Mouse (Mus musculus) kidney, postnatal 36 days (tissue): Measurements from ENCODE around the gene Tbx6.

Source experiments
- DNase-seq, 2 experiments: peaks; one replicate each; pipeline ENCODE4 v3.0.0; 2021 to 2022; ENCODE audit warnings: mixed read lengths in 2 of 2

Gene Tbx6

DNA sequence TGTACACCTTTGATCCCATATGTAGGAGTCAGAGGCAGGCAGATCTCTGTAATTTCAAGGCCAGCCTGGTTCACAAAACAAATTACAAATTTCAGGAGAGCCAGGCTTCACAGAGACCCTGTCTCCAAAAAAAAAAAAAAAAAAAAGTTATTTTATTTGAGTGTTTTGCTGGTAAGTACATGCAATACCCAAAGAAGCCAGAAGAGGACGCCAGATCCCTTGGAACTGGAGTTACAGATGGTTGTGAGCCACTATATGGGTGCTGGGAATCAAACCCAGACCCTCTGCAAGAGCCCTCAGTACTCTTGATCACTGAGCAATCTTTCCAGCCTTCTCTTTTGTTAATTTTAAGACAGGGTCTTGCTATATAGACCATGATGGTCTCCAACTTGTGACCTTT is 37.5 kb downstream of the Tbx6 start:
- no peak for DNase-seq

DNA sequence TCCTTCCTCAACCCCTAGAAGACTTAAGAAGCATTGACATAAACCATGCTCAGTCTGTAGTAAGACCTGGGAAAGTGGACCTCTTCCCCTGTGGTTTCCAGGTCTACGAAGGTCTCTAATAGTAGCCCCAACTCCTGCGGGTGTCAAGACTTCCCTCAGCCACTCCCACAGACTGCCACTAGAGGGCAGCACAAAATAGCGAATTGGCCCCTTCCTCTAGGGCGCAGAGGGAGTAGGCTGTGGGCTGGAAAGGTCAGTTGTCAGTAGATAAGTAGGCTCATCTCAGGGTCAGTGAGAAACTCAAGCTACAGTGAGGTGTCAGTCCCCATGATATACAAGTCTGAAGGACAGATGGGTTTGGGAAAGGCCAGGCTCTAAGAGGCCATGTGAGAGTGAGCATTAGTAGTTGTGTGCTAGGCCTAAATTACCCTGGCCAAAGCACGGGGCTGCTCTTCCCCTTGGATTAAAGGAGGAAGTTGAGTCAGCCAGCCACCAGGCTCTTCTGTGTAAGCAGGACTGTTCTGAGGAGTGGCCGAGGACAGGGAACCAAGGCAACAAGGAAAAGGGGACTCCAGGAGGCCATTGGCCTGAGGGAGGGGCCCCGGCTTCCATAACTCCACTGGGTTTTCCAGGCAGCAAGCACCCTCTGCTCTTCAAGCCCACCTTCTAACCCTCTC is 40.7 kb downstream of the Tbx6 start:
- peak; percentile 79 to 91 for DNase-seq

DNA sequence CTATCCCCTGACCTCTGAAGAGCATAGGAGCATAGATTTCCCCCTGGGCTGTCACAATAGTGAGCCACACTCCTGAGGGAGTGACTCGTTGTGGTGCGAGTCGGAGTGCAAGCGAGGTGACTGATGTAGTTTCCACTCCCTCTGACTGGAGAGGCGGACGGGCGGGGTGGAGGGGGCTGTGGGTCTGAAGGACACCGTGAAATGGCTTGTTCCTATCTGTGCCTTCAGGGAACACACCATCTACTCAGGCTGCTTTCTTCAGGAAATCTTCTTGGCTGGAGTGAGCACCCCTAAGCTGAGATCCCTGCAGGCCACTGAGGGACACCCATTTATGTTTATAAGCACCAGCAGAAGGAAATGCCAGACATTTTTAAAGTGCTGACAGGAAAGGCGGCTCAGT is 41.5 kb downstream of the Tbx6 start:
- peak; percentile 16 to 37 for DNase-seq

DNA sequence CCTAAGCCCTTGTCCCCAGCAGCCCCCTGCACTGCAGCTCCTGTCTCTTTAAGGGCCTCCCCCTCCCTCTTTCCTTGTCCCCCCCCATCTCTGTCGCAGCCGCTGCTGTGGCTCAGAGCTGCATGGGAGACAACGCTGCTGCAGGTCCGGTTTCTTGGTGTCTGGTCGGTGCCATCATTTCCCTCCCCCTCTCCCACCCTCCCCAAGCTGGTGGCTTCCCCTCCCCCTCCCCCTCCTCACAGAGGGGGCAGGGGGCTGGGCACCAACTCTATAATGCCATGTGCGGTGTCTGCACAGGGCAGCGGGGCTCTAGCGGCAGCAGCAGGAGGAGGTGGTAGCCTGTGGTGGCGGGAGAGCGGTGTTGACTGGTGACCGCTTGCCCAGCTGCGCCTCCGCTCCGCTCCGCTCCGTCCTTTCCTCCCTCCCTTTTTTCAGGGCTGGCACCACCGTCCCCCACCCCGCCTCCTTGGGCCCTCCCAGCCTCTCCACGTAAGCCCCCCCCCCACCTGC is 42.0 kb downstream of the Tbx6 start:
- DNase-seq = no peak

DNA sequence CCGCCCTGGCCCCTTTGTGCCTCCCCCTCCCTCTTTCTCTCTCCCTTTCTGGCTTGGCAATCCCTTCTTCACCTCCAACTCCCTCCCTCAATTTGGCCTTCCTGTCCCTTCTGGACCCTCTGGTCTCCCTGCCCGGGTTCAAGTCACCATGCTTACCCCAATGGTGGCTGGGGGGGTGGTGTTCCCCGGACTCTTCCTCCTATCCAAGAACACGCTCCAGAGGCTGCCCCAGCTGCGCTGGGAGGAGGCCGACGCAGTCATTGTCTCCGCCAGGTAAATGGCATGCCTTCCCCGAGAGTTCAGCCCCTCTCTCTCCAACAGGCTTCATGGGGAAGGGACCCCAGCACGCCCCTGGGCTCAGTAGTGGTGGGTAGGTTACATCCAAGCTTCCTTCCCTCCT is 42.7 kb downstream of the Tbx6 start:
- no peak for DNase-seq

DNA sequence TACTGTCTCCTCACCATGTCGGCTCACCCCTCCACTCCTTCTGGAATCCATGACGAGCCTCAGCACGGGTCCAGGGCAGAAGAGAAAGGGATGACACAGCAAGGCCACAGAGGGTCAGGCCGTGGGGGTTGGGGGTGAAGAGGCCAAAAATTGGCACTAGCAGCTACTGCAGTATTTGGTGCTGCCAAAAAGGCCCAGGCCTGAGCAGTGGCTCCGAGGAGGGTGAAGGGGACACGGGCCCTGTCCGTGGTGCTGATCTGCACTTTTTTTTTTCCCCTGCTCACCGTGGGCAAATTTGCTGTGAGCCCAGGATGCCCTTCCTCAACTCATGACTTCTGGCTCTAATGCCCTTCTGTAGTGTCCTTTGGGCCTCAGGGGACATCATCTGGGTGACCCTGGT is 44.1 kb downstream of the Tbx6 start:
- peak in 1 of 2 experiments; percentile 57 for DNase-seq

DNA sequence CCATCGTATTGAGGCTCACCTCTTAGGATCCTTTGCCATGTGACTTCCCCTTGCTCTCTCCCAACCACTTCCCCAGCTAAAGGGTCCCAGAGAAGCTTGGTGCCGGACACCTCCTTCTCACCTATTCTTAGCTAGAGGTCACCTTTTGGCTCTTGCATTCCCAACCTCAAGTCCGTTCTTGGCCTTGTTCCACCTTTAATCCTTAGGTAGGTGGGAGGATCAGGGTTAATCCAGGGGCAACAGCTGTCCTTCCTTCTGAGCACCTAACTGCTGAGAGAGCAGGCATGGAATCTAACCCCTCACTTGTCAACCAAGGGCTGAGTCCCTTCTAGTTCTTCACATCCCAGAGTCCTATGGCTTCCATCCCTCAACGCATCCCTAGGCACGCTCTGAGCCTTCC is 44.7 kb downstream of the Tbx6 start:
- no peak for DNase-seq

DNA sequence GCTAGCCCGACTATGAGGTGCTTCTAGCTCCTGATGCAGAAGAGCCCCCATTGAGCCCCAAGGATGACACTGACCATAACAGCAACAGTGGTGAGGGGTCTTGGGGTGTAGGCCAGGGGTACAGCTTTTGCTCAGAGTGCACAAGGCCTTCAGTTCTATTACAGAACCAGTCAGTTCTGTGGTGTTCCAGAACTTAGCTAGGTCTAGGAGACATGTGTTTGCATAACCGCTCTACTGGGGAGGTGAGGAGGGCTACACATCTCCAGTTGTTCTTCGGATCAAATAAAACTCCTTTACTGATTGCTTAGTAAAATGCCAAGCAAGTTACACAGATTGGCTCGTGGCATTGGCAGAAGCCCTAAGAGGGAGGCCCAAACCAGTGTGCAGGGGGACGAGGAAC is 50.3 kb downstream of the Tbx6 start, which contains the start of gene 4930451I11Rik:
4930451I11Rik (minus strand) TSS at position 101 of the 400 bp plus-strand sequence.
- no peak for DNase-seq

DNA sequence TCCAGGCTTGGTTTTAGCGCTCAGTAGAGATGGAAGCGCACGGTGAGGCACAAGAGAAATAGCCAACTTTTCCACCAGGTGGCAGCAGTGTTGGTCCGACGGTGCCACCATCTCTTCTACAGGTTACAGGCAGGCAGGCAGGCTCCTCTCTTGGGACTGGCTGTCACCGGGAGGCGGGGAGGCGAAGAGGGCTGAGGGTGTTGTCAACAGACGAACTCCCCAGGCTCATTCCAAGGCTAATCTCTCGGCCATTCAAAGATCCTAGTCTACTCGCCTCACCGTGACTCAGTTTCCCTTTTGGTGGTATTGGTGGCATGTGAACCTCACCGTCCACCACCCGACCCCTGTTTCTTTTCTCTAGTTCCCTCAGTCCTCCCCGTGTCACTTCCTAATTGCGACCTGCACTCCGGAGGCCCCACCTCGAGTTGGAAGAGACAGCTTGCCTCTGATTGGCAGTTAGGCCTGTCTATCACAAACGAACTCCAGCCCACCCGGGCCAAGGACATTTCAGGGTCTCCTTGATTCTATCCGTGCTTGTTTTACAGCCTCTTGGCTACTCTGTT is 50.8 kb downstream of the Tbx6 start:
- DNase-seq = peak; percentile 87 to 92

DNA sequence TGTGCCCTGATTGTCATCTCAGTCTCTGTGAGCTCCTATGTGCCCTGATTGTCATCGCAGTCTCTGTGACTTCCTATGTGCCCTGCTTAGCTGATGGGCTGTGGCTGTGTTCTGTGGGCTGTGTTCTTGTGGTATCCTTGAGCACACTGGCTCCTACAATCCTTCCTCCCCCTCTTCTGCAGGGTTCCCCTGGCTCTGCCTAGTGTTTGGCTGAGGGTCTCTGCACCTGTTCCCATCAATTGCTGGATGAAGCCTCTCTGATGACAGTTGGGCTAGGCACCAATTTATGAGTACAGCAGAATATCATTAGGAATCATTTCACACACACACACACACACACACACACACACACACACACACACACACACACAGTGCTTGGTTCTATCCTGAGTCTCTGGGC is 52.0 kb downstream of the Tbx6 start:
- no peak for DNase-seq
